Mouse (Mus musculus): Measurements from ENCODE around the gene Casp8ap2.

Gene Casp8ap2

DNA sequence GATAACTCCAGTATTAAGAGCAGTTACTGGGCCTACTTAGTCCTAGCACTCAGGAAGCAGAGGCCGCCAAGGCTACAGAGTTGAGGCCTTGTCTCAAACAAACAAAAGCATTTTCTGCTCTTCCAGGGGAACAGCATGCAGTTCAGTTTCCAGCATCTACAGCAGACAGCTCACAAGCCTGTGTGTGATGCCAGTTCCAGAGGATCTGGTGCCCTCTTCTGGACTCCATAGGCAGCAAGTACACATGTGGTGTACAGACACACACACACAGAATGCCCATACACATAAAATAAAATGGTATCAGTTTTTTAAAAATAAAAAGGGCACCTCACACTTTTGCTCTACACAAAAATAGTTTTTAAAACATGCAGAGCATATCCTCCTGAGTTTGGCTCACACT lies 53.0 kb downstream of the Casp8ap2 start:
- DNase-seq (ENCODE audit: low spot score in 2 of 2) = no peak

- DNase-seq (ENCODE audit: low spot score in 2 of 2) = no peak
Observed at GRCm38 (mm10) chr4:32669825-32670224, 54.6 kb downstream of the Casp8ap2 start.

DNA sequence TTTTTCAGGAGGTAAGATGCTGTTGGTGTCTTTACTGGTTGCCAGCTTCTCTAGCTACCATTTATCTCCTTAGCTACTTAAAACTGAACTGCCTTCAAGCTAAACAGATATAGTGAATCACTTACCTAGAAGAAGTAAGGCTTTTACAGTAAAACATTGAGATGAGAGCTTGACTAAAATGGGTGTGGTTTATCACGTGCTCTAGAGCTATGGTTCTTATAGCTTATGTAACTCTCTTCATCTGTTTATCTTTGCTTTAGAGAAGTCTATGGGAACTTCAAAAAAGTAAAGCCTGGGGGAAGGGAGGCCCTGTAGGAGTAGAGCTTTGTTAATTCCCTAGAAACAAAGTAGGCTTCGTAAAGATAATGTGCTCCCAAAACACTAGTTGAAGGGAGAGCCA lies 58.8 kb downstream of the Casp8ap2 start:
- no peak for DNase-seq (ENCODE audit: low spot score in 2 of 2)

DNA sequence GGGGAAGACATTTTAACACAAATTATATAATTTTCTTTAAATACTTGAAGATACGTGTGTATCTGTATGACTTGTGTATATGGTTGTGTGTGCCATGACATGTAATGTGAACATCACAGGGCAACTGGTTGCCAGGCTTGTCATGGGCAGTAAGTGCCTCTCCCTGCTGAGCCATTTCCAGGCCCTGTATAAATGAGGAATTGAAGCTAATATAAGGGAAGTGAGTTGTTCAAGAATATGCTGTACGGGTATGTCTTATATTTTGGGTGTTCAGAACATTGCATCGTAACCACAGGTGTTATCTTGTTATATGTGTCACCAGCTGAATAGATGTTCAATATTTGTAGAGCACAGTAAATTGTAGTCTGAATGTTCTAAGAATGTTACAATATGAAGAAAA lies 62.2 kb downstream of the Casp8ap2 start:
- DNase-seq (ENCODE audit: low spot score in 2 of 2) = no peak

- DNase-seq (ENCODE audit: low spot score in 2 of 2) = no peak
Observed at GRCm38 (mm10) chr4:32680843-32681242, 65.6 kb downstream of the Casp8ap2 start.

DNA sequence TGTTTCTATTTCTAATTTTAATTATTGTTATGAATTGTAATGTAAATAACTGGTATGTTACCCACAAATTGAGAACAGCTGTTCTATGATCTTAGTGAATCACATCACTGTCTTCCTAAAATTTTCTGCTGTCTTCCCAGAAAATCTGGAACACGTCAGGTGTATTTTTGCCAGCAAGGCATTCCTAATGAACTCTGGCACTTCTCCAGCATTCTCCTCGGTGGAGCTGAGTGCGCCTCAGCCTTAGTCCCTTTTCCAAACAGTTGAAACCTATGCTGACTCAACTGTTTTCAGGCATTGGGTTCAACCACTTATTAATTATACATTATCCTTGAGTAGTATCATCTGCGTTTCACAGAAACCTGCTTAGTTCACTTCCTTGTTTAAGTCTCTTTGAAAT lies 67.2 kb downstream of the Casp8ap2 start:
- no peak for DNase-seq (ENCODE audit: low spot score in 2 of 2)

GRCm38 (mm10) chr4:32683061-32683582 lies 67.9 kb downstream of the Casp8ap2 start:
- DNase-seq (ENCODE audit: low spot score in 2 of 2) = no peak

Data from urinary bladder, adult 18-20 months (tissue).